Comparison of ENCODE assay signal across 24 mouse cellular contexts in the genomic region with DNA sequence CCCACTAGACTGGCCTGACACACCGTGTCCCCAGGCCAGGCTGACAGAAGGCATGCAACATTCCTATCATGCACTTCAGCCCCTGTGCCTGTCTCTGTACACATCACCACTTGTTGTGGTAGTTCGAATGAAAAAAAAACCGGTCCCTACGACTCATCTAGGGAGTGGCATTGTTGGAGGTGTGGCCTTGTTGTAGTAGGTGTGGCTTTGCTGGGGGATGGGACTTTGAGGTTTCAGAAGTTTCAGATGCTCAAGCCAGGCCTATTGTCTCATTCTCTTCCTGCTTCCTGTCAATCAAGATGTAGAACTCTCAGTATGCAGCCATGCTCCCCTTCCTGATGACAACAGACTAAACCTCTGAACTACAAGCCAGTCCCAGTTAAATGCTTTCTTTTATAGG.
DNase-seq lines count a peak whose midpoint lies in the region; ATAC-seq lines count a peak whose summit lies in the region.
"Had no signal": no experiment of that assay in that cellular context is flagged by ENCODE, and none has a peak within 500 bp of the region (broad histone marks: within the 10 kb centered on the region; RNA-seq: fewer than 3 reads in every experiment).

No protein-coding gene starts in this region.

- DNase-seq in CD4-positive, CD25-positive, alpha-beta regulatory T cell, adult 2 months (ENCODE audit: low read depth, low spot score): peak; percentile 24
- DNase-seq in 3134 (ENCODE audit: extremely low read depth, insufficient read length, low spot score) (peak; percentile 8), ES-CJ7 (ENCODE audit: low read depth, low spot score) (peak; percentile 51)
- no peak for DNase-seq in left cerebral cortex, postnatal 25 days (ENCODE audit: low spot score in 2 of 2)
- no peak for DNase-seq in ovary, postnatal 10 days (ENCODE audit: low spot score)
- DNase-seq in urinary bladder, adult 18-20 months (ENCODE audit: low spot score in 2 of 2): no peak
- DNase-seq: adrenal gland, postnatal 10 days; cerebellum, adult 11 months; cerebellum, adult 9-10 months; cerebellum, postnatal 36 days; gastrocnemius, postnatal 36 days; heart, postnatal 14 days; kidney, adult 18-20 months; kidney, postnatal 4 days; left cerebral cortex, postnatal 4 days; lung, postnatal 4 days; retina, postnatal 1 day; right cerebral cortex, postnatal 14 days had no signal

- no peak for ATAC-seq in CD4-positive, CD25-positive, alpha-beta regulatory T cell, adult 4 months
- ATAC-seq in granulocyte monocyte progenitor cell, adult 5-6 weeks (replicated peaks; ENCODE audit: poor library complexity, severe bottlenecking): 0 out of 2 replicates have a peak, but pooled peaks have one; percentile 17
- ATAC-seq: forebrain, embryonic 15.5 days; hindbrain, embryonic 16.5 days; lung, postnatal 0 days; midbrain, embryonic 13.5 days had no signal

- intact Hi-C loops in left cerebral cortex, postnatal 25 days (cut with DNase I): no loop called here

Comparison
In these comparisons a context has a peak if more than half of its experiments do, and no peak if none do; other contexts are left out.
1. DNase-seq: peak in CD4-positive, CD25-positive, alpha-beta regulatory T cell, adult 2 months (single experiment), 3134 (single experiment) and ES-CJ7 (single experiment); none in left cerebral cortex, postnatal 25 days (0 of 2), ovary, postnatal 10 days (single experiment) and urinary bladder, adult 18-20 months (0 of 2).